Mouse (Mus musculus) kidney, embryonic 15.5 days (tissue): ENCODE measurements around the gene Prdm5. TPM values are rescaled to one million over a fixed set of nuclear protein-coding genes. Genes with fewer than 3 reads are reported as not detected.
A peak's percentile ranks its signal among the peaks of the same experiment; 100 is the strongest.

Source experiments
- ATAC-seq: fragments of 200-750 bp; cut with Nextera tagmentation; replicated peaks from 2 replicates; pipeline ENCODE4 v1.8.0; 2017; ENCODE audit warnings: moderate TSS enrichment; ENCODE audit not compliant: low FRiP score
- H3K27ac ChIP-seq: fragments of 300-500 bp; sonication (generic); 2 replicates; pipeline ENCODE4 v1.5.1; 2015; ENCODE audit warnings: mild to moderate bottlenecking, inconsistent platforms
- H3K27me3 ChIP-seq: fragments of 300-500 bp; sonication (generic); 2 replicates; pipeline ENCODE4 v1.6.1; 2015; ENCODE audit warnings: inconsistent platforms
- H3K36me3 ChIP-seq: fragments of 300-500 bp; sonication (generic); 2 replicates; pipeline ENCODE4 v1.6.1; 2015; ENCODE audit warnings: inconsistent platforms
- H3K4me1 ChIP-seq: fragments of 300-500 bp; sonication (generic); 2 replicates; pipeline ENCODE4 v1.6.1; 2015; ENCODE audit warnings: inconsistent platforms
- H3K4me2 ChIP-seq: fragments of 300-500 bp; sonication (generic); 2 replicates; pipeline ENCODE4 v1.6.1; 2015; ENCODE audit warnings: moderate library complexity, mild to moderate bottlenecking, inconsistent platforms
- H3K4me3 ChIP-seq: fragments of 300-500 bp; sonication (generic); replicated peaks from 2 replicates; pipeline ENCODE4 v1.5.1; 2015; ENCODE audit warnings: mild to moderate bottlenecking, inconsistent platforms
- H3K9ac ChIP-seq: fragments of 300-500 bp; sonication (generic); 2 replicates; pipeline ENCODE4 v1.6.1; 2015; ENCODE audit warnings: mild to moderate bottlenecking, inconsistent platforms
- H3K9me3 ChIP-seq: fragments of 300-500 bp; sonication (generic); replicated peaks from 2 replicates; pipeline ENCODE4 v1.6.1; 2016; ENCODE audit warnings: inconsistent platforms
- WGBS: fragments of 180-500 bp; shearing (Covaris S2); methylation state at CpG from one replicate; pipeline ENCODE4 v1.1.7; 2015; ENCODE audit warnings: mixed read lengths; 5-methylcytosine and 5-hydroxymethylcytosine counted together
- polyA plus RNA-seq: library from polyadenylated mRNA; unstranded; fragments of >200 nt; fragmentation: Nextera tagmentation; extraction: Ambion mirVana; gene quantifications from 2 replicates; pipeline ENCODE4 v1.2.1, GENCODE M21; 2015

Prdm5 gene
- polyA plus RNA-seq, 1 experiment from 2014 or later: 21.3 TPM

DNA sequence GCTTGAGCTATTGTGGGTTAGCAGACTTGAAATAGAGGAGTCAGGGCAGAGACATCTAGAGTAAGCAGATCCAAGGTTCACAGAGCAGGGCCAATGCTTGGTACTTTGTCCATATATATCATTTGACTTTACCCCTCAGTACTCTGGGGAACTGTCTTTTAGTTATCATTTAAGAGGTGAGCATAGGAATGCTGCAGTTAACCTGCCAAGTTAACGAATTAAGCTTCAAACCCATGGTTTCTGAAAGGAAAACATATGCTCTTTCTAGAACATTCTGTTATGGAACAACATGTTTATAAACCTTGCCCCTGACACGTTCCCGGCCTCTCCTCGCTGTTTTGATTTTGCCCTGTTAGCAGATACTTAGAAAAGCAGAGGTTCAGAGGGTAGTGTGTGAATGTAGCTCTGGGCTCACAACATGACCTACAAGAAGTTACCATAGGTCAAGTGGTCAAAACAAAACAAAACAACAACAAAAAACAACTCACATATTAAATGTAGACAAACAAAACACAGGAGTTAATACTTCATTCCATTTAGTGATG is 973 bp downstream of the Prdm5 start:
- peak overlapping the region; percentile 64; the same call in 1 of the 2 replicates for H3K9ac ChIP-seq
- peak overlapping the region; percentile 62 for H3K4me3 ChIP-seq
- H3K9me3 ChIP-seq: no peaks in the 10 kb centered on the region
- H3K27ac ChIP-seq: no peak overlapping the region
- no peaks in the 10 kb centered on the region for H3K27me3 ChIP-seq
- no peak for ATAC-seq
- H3K36me3 ChIP-seq: no peaks in the 10 kb centered on the region
- peaks cover 17% of the 10 kb centered on the region; the same call in 1 of the 2 replicates for H3K4me1 ChIP-seq
- peak overlapping the region; percentile 68 for H3K4me2 ChIP-seq
- WGBS: 77% methylated on average over 4 of the region's 4 CpGs

GRCm38 (mm10) chr6:65781441-65781840 is 2.7 kb downstream of the Prdm5 start:
- no peak overlapping the region for H3K9ac ChIP-seq
- H3K27me3 ChIP-seq: no peaks in the 10 kb centered on the region
- H3K4me3 ChIP-seq: no peak overlapping the region
- no peak overlapping the region for H3K27ac ChIP-seq
- H3K36me3 ChIP-seq: no peaks in the 10 kb centered on the region
- H3K4me2 ChIP-seq: no peak overlapping the region
- no peaks in the 10 kb centered on the region for H3K9me3 ChIP-seq
- H3K4me1 ChIP-seq: peaks cover 17% of the 10 kb centered on the region; the same call in 1 of the 2 replicates
- WGBS: 34% methylated on average over 7 of the region's 7 CpGs
- ATAC-seq: peak; percentile 54

DNA sequence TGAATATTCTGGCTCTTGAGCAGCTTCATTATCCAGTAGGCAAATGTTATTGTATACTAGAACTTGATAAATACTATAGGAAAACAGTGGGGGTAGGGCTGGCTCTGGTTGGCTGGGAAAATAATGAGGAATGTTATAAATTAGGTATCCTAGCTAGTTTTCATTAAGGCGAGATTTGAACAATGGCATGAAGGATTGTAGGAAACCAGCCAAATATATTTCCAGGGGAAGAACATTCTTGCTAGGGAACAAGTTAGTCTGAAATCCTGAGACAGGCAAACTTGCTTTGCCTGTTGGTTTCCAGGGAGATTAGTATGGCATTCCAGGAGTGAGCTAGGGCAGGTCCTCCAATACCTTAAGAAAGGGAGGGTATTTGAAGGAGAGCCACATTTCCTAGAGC is 4.9 kb downstream of the Prdm5 start:
- no peaks in the 10 kb centered on the region for H3K27me3 ChIP-seq
- H3K9ac ChIP-seq: no peak overlapping the region
- no peaks in the 10 kb centered on the region for H3K9me3 ChIP-seq
- no peak overlapping the region for H3K4me2 ChIP-seq
- H3K36me3 ChIP-seq: no peaks in the 10 kb centered on the region
- peaks cover 13% of the 10 kb centered on the region; the same call in 1 of the 2 replicates for H3K4me1 ChIP-seq
- WGBS: 72% methylated on average over 1 of the region's 1 CpGs
- ATAC-seq: no peak
- no peak overlapping the region for H3K4me3 ChIP-seq
- H3K27ac ChIP-seq: no peak overlapping the region

GRCm38 (mm10) chr6:65792923-65793322 is 14.1 kb downstream of the Prdm5 start:
- no peaks in the 10 kb centered on the region for H3K27me3 ChIP-seq
- no peak overlapping the region for H3K27ac ChIP-seq
- H3K4me3 ChIP-seq: no peak overlapping the region
- H3K9ac ChIP-seq: no peak overlapping the region
- WGBS: 49% methylated on average over 2 of the region's 2 CpGs
- H3K4me2 ChIP-seq: no peak overlapping the region
- peaks cover 7% of the 10 kb centered on the region; the same call in 1 of the 2 replicates for H3K36me3 ChIP-seq
- no peaks in the 10 kb centered on the region for H3K9me3 ChIP-seq
- H3K4me1 ChIP-seq: peaks cover 3% of the 10 kb centered on the region; the same call in 1 of the 2 replicates
- ATAC-seq: 0 out of 2 replicates have a peak, but pooled peaks have one; percentile 56

GRCm38 (mm10) chr6:65796552-65796951 is 17.8 kb downstream of the Prdm5 start:
- Histone ChIP-seq H3K9ac (no peak overlapping the region), H3K4me3 (no peak overlapping the region), H3K9me3 (no peaks in the 10 kb centered on the region), H3K27me3 (no peaks in the 10 kb centered on the region), H3K4me1 (peaks cover 3% of the 10 kb centered on the region; the same call in 1 of the 2 replicates), H3K4me2 (no peak overlapping the region), H3K27ac (no peak overlapping the region), H3K36me3 (peaks cover 14% of the 10 kb centered on the region; the same call in 1 of the 2 replicates)
- ATAC-seq: no peak
- 83% methylated on average over 3 of the region's 3 CpGs for WGBS

DNA sequence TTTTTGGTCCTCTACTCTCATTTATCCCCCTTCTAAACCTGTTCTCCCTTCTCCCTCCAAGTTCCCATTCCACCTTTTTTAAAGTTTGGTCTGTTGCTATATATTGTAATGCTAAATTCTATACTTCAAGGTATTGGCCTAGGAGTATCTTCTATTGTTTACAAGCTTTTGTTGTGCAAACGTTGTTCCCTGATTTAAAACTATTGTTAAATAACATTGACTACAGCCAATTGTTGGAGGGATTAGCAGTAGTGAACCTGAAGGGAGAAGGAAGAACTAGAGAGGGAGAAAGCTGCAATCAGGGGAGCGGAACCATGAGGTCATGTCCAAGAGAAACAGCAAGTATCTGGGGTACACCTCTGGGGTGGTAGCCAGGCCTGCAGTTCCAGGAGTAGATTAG is 18.5 kb downstream of the Prdm5 start:
- Histone ChIP-seq H3K4me2 (no peak overlapping the region), H3K9me3 (no peaks in the 10 kb centered on the region), H3K9ac (no peak overlapping the region), H3K27me3 (no peaks in the 10 kb centered on the region), H3K4me1 (peaks cover 3% of the 10 kb centered on the region; the same call in 1 of the 2 replicates), H3K27ac (no peak overlapping the region), H3K4me3 (no peak overlapping the region), H3K36me3 (peaks cover 14% of the 10 kb centered on the region; the same call in 1 of the 2 replicates)
- ATAC-seq: no peak
- 86% methylated on average over 2 of the region's 2 CpGs for WGBS

DNA sequence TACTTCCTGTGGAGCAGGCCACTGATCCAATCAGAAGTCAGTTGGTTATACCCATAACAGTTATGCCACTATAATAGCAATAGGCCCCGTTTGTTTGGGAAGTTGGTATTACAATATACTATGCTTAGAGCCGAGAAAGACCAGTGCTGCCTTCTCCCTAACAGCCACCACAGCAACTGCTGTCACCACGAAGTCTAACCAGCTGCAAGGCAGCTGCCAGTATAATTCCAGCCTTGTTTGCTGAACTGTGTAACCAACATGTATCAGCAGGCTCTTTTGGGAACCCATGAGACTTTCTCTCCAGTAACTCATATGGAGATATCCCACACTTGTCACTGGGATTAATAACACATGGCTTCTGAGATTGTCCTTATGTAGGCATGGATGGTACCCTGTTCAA is 19.6 kb downstream of the Prdm5 start:
- no peaks in the 10 kb centered on the region for H3K9me3 ChIP-seq
- WGBS: 89% methylated on average over 3 of the region's 3 CpGs
- no peak overlapping the region for H3K4me2 ChIP-seq
- ATAC-seq: no peak
- no peaks in the 10 kb centered on the region for H3K4me1 ChIP-seq
- peaks cover 14% of the 10 kb centered on the region; the same call in 1 of the 2 replicates for H3K36me3 ChIP-seq
- H3K4me3 ChIP-seq: no peak overlapping the region
- no peak overlapping the region for H3K9ac ChIP-seq
- no peaks in the 10 kb centered on the region for H3K27me3 ChIP-seq
- no peak overlapping the region for H3K27ac ChIP-seq

- Histone ChIP-seq H3K27me3 (no peaks in the 10 kb centered on the region), H3K9me3 (no peaks in the 10 kb centered on the region), H3K27ac (no peak overlapping the region), H3K36me3 (0 out of 2 replicates have a peak, but pooled peaks cover 3% of the 10 kb centered on the region), H3K9ac (no peak overlapping the region), H3K4me2 (no peak overlapping the region), H3K4me1 (no peaks in the 10 kb centered on the region), H3K4me3 (no peak overlapping the region)
- 62% methylated on average over 3 of the region's 3 CpGs for WGBS
- no peak for ATAC-seq
These were observed 32.9 kb downstream of the Prdm5 start for GRCm38 (mm10) chr6:65811685-65812084.

- no peak overlapping the region for H3K4me3 ChIP-seq
These were observed 39.4 kb downstream of the Prdm5 start for GRCm38 (mm10) chr6:65818039-65818747.

DNA sequence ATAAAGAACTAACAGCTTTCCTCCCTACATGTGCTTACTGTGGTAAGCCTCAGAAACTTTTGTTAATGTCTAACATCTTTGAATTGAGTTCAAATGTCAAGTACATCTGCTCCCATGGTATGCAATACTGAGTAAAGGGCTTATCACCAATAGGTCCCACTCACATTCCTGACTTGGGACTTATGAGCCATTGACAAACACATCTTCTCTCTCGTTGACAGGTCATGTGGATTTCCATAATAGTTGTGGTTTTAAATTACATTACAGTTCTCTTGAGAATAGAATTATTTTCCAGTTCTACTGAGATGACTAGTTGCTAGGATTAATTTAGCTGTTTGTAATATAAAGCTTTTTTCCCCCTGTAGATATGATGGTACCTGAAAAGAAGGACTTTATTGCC is 49.9 kb downstream of the Prdm5 start:
- peaks cover 18% of the 10 kb centered on the region for H3K36me3 ChIP-seq
- H3K4me2 ChIP-seq: no peak overlapping the region
- WGBS: 67% methylated on average over 1 of the region's 1 CpGs

More at GRCm38 (mm10) chr6:65818039-65818747, 39.4 kb downstream of the Prdm5 start:
- Histone ChIP-seq H3K27me3 (no peaks in the 10 kb centered on the region), H3K27ac (no peak overlapping the region), H3K4me1 (no peaks in the 10 kb centered on the region), H3K9me3 (no peaks in the 10 kb centered on the region), H3K4me2 (no peak overlapping the region), H3K36me3 (no peaks in the 10 kb centered on the region), H3K9ac (no peak overlapping the region)
- ATAC-seq: no peak
- WGBS: 74% methylated on average over 4 of the region's 4 CpGs

GRCm38 (mm10) chr6:65831443-65831842 is 52.7 kb downstream of the Prdm5 start:
- Histone ChIP-seq H3K27ac (no peak overlapping the region), H3K27me3 (no peaks in the 10 kb centered on the region), H3K4me3 (no peak overlapping the region), H3K36me3 (peaks cover 21% of the 10 kb centered on the region), H3K4me1 (no peaks in the 10 kb centered on the region), H3K9ac (no peak overlapping the region), H3K4me2 (no peak overlapping the region), H3K9me3 (0 out of 2 replicates have a peak, but pooled peaks cover 3% of the 10 kb centered on the region)
- no peak for ATAC-seq
- 75% methylated on average over 5 of the region's 5 CpGs for WGBS

More for the DNA sequence above, 49.9 kb downstream of the Prdm5 start:
- Histone ChIP-seq H3K9me3 (0 out of 2 replicates have a peak, but pooled peaks cover 2% of the 10 kb centered on the region), H3K4me1 (no peaks in the 10 kb centered on the region), H3K27me3 (no peaks in the 10 kb centered on the region), H3K4me3 (no peak overlapping the region), H3K27ac (no peak overlapping the region), H3K9ac (no peak overlapping the region)
- ATAC-seq: no peak

DNA sequence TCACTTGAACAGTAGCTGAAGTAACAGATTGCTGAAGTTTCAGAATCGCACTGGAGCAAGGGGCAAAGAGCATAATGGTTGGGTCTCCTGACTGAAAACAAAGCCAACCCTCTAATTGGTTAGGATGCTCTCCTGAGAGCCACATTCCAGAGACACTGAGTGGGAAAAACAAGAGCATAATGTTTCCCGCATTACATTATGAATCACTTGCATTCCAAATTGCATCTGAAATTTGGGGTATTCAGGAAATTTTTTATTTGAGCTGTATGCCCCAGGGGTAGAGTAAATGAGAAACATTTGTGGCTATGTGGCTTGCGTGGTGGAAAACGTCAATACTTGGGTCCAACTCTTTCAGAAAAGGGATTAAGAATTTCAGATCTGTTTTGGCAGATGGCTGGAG is 55.2 kb downstream of the Prdm5 start:
- H3K4me2 ChIP-seq: no peak overlapping the region
- peaks cover 21% of the 10 kb centered on the region for H3K36me3 ChIP-seq
- H3K4me3 ChIP-seq: no peak overlapping the region
- 0 out of 2 replicates have a peak, but pooled peaks cover 3% of the 10 kb centered on the region for H3K9me3 ChIP-seq
- no peak overlapping the region for H3K9ac ChIP-seq
- no peaks in the 10 kb centered on the region for H3K4me1 ChIP-seq
- ATAC-seq: no peak
- H3K27me3 ChIP-seq: no peaks in the 10 kb centered on the region
- no peak overlapping the region for H3K27ac ChIP-seq
- 92% methylated on average over 4 of the region's 4 CpGs for WGBS
